Mouse (Mus musculus): Measurements from ENCODE around the gene Mb21d2. TPM values are rescaled to one million over a fixed set of nuclear protein-coding genes. Genes with fewer than 3 reads are reported as not detected.

Mb21d2 gene
- polyA plus RNA-seq, 1 experiment = 9.2 TPM

DNA sequence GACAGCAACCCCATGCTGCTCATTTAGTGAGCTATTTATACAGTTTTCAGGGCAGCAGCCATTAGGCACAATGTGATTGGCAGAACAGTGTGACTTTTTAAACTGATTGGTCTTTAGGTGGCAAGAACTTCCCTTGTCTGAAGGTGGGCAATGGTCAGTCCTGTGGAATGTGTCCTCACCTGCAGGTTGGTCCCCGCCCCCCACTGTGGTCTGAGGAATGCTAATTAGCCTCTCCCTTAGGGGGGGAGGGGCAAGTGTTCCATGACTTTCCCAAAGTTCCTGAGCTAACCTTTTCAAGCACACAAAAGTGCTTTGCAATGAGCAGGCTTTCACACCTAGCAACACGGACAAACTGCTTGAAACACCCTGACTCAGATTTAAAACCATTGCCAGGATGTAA is 13.8 kb upstream of the Mb21d2 start:
- Histone ChIP-seq H3K4me3 (ENCODE audit: insufficient read depth, poor library complexity, severe bottlenecking) (no peak overlapping the region), H3K27me3 (ENCODE audit: control insufficient read depth, insufficient read depth, insufficient read length) (no peaks in the 10 kb centered on the region), H3K36me3 (ENCODE audit: control insufficient read depth, insufficient read depth) (no peaks in the 10 kb centered on the region), H3K79me3 (ENCODE audit: low read depth) (no peaks in the 10 kb centered on the region), H3K79me2 (ENCODE audit: control insufficient read depth, insufficient read depth) (no peaks in the 10 kb centered on the region), H3ac (ENCODE audit: control insufficient read depth, insufficient read length, low read depth) (no peak overlapping the region)
- TF ChIP-seq MAX (IDR thresholded peaks at IDR 0.05) (no peak), USF1 (IDR thresholded peaks at IDR 0.05; ENCODE audit: low read depth) (no peak), MYOD1 (IDR thresholded peaks at IDR 0.05; ENCODE audit: control insufficient read depth, insufficient read length, low read depth) (no peak), CTCF (IDR thresholded peaks at IDR 0.05; ENCODE audit: control insufficient read depth, insufficient read depth, insufficient read length) (no peak), FOSL1 (IDR thresholded peaks at IDR 0.05; ENCODE audit: insufficient read depth, low read length, poor library complexity, severe bottlenecking) (no peak), CEBPB (IDR thresholded peaks at IDR 0.05; ENCODE audit: low read depth) (no peak), MYOG (IDR thresholded peaks at IDR 0.05; ENCODE audit: control insufficient read depth, extremely low read depth, insufficient read length) (no peak)

DNA sequence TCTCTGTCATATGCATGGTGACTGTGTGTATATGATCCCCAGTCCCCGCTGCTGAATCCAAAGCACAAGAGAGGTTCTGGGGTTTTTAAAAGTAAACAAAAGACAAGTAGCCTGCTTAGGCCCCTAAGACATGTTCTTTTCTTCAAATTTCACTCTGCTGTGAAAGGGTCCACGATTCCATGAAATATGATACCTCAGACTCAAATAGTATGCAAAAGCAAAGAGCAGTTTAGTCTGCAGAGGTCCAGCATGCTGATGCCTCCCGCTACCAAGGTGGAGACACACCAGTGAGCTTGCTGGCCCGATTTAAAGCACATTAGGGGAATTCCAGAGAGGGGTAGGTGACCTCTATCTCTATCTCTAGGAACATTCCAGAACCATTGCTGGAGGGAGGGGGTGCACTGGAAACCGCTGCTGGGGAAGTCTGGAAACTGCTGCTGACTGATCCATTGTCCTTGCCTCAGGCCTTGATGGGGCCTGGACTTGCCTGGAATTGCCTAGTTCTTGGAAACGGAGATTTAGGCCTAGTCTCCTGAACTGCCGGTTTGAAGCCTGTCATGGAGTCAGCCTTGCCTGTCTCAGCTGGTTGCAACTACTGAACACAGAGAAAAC is 6.8 kb upstream of the Mb21d2 start:
- no peak overlapping the region for H3K4me3 ChIP-seq (ENCODE audit: insufficient read depth, poor library complexity, severe bottlenecking)
- H3K79me3 ChIP-seq (ENCODE audit: low read depth) = no peaks in the 10 kb centered on the region
- no peaks in the 10 kb centered on the region for H3K27me3 ChIP-seq (ENCODE audit: control insufficient read depth, insufficient read depth, insufficient read length)
- TF ChIP-seq MYOG (IDR thresholded peaks at IDR 0.05; ENCODE audit: control insufficient read depth, extremely low read depth, insufficient read length) (no peak), MYOD1 (IDR thresholded peaks at IDR 0.05; ENCODE audit: control insufficient read depth, insufficient read length, low read depth) (no peak), USF1 (IDR thresholded peaks at IDR 0.05; ENCODE audit: low read depth) (no peak), MAX (IDR thresholded peaks at IDR 0.05) (no peak), CEBPB (IDR thresholded peaks at IDR 0.05; ENCODE audit: low read depth) (no peak), CTCF (IDR thresholded peaks at IDR 0.05; ENCODE audit: control insufficient read depth, insufficient read depth, insufficient read length) (no peak), FOSL1 (IDR thresholded peaks at IDR 0.05; ENCODE audit: insufficient read depth, low read length, poor library complexity, severe bottlenecking) (no peak)
- no peaks in the 10 kb centered on the region for H3K36me3 ChIP-seq (ENCODE audit: control insufficient read depth, insufficient read depth)
- no peak overlapping the region for H3ac ChIP-seq (ENCODE audit: control insufficient read depth, insufficient read length, low read depth)
- no peaks in the 10 kb centered on the region for H3K79me2 ChIP-seq (ENCODE audit: control insufficient read depth, insufficient read depth)

DNA sequence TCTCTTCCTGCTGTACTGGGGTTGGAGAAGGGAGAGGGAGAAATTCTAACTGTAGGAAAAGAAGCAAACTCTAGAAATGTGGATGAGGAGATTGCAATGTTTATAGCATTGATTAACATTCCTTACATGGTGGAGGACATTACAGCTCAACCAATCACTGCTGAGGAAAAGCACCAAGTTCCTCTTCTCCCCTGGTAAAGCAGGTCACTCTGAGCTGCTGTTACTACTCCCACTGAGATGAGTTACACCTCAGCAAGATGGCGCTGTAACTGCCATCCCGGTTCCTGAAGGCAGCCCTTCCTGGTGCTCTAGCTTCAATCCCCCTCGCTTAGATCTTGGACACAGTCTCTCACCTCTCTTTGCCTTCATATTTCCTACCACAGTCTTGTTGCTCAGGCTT is 6.2 kb upstream of the Mb21d2 start:
- Histone ChIP-seq H3ac (ENCODE audit: control insufficient read depth, insufficient read length, low read depth) (no peak overlapping the region), H3K27me3 (ENCODE audit: control insufficient read depth, insufficient read depth, insufficient read length) (no peaks in the 10 kb centered on the region), H3K79me3 (ENCODE audit: low read depth) (no peaks in the 10 kb centered on the region), H3K4me3 (ENCODE audit: insufficient read depth, poor library complexity, severe bottlenecking) (no peak overlapping the region), H3K36me3 (ENCODE audit: control insufficient read depth, insufficient read depth) (no peaks in the 10 kb centered on the region), H3K79me2 (ENCODE audit: control insufficient read depth, insufficient read depth) (no peaks in the 10 kb centered on the region)
- TF ChIP-seq MYOD1 (IDR thresholded peaks at IDR 0.05; ENCODE audit: control insufficient read depth, insufficient read length, low read depth) = no peak
- TF ChIP-seq CEBPB (IDR thresholded peaks at IDR 0.05; ENCODE audit: low read depth) = no peak
- no peak for TF ChIP-seq MYOG (IDR thresholded peaks at IDR 0.05; ENCODE audit: control insufficient read depth, extremely low read depth, insufficient read length)
- no peak for TF ChIP-seq FOSL1 (IDR thresholded peaks at IDR 0.05; ENCODE audit: insufficient read depth, low read length, poor library complexity, severe bottlenecking)
- no peak for TF ChIP-seq CTCF (IDR thresholded peaks at IDR 0.05; ENCODE audit: control insufficient read depth, insufficient read depth, insufficient read length)
- no peak for TF ChIP-seq MAX (IDR thresholded peaks at IDR 0.05)
- TF ChIP-seq USF1 (IDR thresholded peaks at IDR 0.05; ENCODE audit: low read depth) = no peak

DNA sequence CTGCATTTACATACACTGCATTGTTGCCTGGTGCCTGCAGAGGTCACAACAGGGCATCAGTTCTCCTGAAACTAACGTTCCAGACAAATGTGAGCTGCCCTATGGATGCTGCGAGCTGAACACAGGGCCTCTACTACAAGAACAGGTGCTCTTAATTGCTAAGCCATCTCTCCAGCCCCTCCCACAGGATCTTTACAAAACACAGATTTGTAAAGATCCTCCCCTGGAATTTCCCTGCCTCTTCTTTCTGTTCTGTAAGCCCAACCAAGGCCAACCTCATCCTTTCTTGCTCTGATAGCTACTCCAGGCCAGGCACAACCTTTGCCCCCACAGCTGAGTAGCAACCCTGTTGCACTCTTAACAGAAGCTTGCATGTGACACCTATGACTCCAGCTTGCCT is 1.7 kb upstream of the Mb21d2 start:
- Histone ChIP-seq H3K79me3 (ENCODE audit: low read depth) (peaks cover 17% of the 10 kb centered on the region), H3K79me2 (ENCODE audit: control insufficient read depth, insufficient read depth) (peaks cover 31% of the 10 kb centered on the region), H3K4me3 (ENCODE audit: insufficient read depth, poor library complexity, severe bottlenecking) (no peak overlapping the region), H3K27me3 (ENCODE audit: control insufficient read depth, insufficient read depth, insufficient read length) (no peaks in the 10 kb centered on the region), H3ac (ENCODE audit: control insufficient read depth, insufficient read length, low read depth) (no peak overlapping the region), H3K36me3 (ENCODE audit: control insufficient read depth, insufficient read depth) (no peaks in the 10 kb centered on the region)
- TF ChIP-seq CEBPB (IDR thresholded peaks at IDR 0.05; ENCODE audit: low read depth) = no peak
- no peak for TF ChIP-seq MAX (IDR thresholded peaks at IDR 0.05)
- TF ChIP-seq MYOD1 (IDR thresholded peaks at IDR 0.05; ENCODE audit: control insufficient read depth, insufficient read length, low read depth) = no peak
- no peak for TF ChIP-seq MYOG (IDR thresholded peaks at IDR 0.05; ENCODE audit: control insufficient read depth, extremely low read depth, insufficient read length)
- TF ChIP-seq CTCF (IDR thresholded peaks at IDR 0.05; ENCODE audit: control insufficient read depth, insufficient read depth, insufficient read length) = no peak
- no peak for TF ChIP-seq USF1 (IDR thresholded peaks at IDR 0.05; ENCODE audit: low read depth)

DNA sequence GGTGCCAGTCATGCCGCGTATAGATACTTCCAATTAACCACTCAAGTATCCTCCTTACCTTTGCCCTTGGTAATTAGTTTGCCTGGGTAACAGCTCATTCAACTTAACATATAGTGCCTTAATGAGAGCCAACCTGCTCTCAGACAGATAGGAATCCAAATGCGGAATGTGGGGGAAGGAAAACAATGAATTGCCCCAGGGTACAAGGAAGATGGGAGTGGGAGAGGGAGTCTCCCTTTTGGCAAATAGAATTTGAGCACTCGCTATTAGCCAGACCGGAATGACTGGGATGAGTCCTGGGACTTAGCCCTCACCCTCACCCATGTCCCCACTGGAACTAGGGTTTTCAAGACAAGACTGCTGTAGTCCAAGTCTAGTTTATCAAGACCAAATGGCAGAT is 953 bp upstream of the Mb21d2 start:
- H3K79me3 ChIP-seq (ENCODE audit: low read depth) = peaks cover 18% of the 10 kb centered on the region
- H3K79me2 ChIP-seq (ENCODE audit: control insufficient read depth, insufficient read depth) = peaks cover 38% of the 10 kb centered on the region
- peak overlapping the region; percentile 80 for H3ac ChIP-seq (ENCODE audit: control insufficient read depth, insufficient read length, low read depth)
- H3K36me3 ChIP-seq (ENCODE audit: control insufficient read depth, insufficient read depth) = no peaks in the 10 kb centered on the region
- TF ChIP-seq CTCF (IDR thresholded peaks at IDR 0.05; ENCODE audit: control insufficient read depth, insufficient read depth, insufficient read length) (no peak), MAX (IDR thresholded peaks at IDR 0.05) (no peak)
- peak overlapping the region; percentile 76 for H3K4me3 ChIP-seq (ENCODE audit: insufficient read depth, poor library complexity, severe bottlenecking)
- no peaks in the 10 kb centered on the region for H3K27me3 ChIP-seq (ENCODE audit: control insufficient read depth, insufficient read depth, insufficient read length)

DNA sequence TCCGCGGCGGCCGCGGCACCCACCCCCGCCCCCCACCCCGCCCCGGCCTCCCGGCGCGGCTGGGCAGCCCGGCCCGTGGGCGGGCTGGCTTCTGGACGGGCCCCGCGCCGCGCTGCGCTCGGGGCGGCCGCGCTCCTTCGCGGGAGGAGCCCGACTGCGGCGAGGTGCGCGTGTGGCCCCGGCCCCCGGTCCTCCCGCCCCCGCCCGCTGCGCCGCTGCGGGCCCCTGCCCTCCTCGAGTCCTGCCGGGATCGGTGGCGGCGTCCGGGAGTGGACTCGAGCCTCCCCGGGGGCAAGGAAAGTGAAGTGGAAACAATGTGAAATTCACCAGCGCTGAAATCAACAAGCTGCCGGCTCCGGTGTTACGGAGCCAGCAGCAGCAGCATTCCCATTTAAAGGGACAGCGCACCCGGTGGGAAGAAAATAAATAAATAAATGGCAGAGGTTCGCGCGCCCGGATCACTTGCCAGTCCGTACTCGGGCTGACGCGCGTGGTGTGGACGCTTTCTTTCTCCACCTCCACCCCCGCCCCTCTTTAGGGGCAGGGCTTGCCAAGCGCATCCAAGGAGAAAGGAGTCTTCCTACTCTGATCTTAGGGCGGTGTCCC is 316 bp upstream of the Mb21d2 start:
- peak overlapping the region; percentile 86 for H3ac ChIP-seq (ENCODE audit: control insufficient read depth, insufficient read length, low read depth)
- H3K4me3 ChIP-seq (ENCODE audit: insufficient read depth, poor library complexity, severe bottlenecking) = peak overlapping the region; percentile 76
- TF ChIP-seq MYOG (IDR thresholded peaks at IDR 0.05; ENCODE audit: control insufficient read depth, extremely low read depth, insufficient read length) (no peak), USF1 (IDR thresholded peaks at IDR 0.05; ENCODE audit: low read depth) (no peak), CTCF (IDR thresholded peaks at IDR 0.05; ENCODE audit: control insufficient read depth, insufficient read depth, insufficient read length) (no peak), MAX (IDR thresholded peaks at IDR 0.05) (no peak), FOSL1 (IDR thresholded peaks at IDR 0.05; ENCODE audit: insufficient read depth, low read length, poor library complexity, severe bottlenecking) (no peak), MYOD1 (IDR thresholded peaks at IDR 0.05; ENCODE audit: control insufficient read depth, insufficient read length, low read depth) (no peak), CEBPB (IDR thresholded peaks at IDR 0.05; ENCODE audit: low read depth) (no peak)
- H3K79me3 ChIP-seq (ENCODE audit: low read depth) = peaks cover 21% of the 10 kb centered on the region
- H3K79me2 ChIP-seq (ENCODE audit: control insufficient read depth, insufficient read depth) = peaks cover 44% of the 10 kb centered on the region
- H3K27me3 ChIP-seq (ENCODE audit: control insufficient read depth, insufficient read depth, insufficient read length) = no peaks in the 10 kb centered on the region
- peaks cover under 1% of the 10 kb centered on the region for H3K36me3 ChIP-seq (ENCODE audit: control insufficient read depth, insufficient read depth)

Data from C2C12 (cell line).